Mouse (Mus musculus): ENCODE results near the gene Wdr59. TPM values are rescaled to one million over a fixed set of nuclear protein-coding genes. Genes with fewer than 3 reads are reported as not detected.
A peak's percentile ranks its signal among the peaks of the same experiment; 100 is the strongest.

Wdr59 gene
- total RNA-seq, 2 experiments from 2014 or later: 26.6 to 28.3 TPM

GRCm38 (mm10) chr8:111539422-111540076, 17.7 kb upstream of the Wdr59 start:
- DNase-seq (ENCODE audit: low spot score in 2 of 2): peak in 1 of 2 experiments; percentile 26

DNA sequence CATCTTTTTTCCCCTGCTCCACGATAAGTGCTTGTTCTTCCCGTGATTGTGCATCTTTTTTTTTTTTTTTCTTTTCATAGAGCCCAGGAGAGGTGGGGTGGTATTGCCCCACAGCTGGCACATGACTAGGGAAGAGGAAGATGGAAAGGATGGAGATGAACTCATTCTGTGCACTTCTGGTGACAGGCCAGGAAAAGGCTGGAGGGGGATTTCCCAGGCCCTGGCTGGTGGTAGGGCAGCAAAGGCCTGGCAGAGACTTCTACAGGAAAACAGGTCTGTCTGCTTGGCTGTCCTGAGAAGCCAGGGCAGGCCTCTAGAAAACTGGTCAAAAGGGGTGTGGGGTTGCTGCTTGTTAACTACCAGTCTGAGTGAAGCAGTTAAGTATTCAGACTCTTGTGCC, 16.3 kb upstream of the Wdr59 start:
- DNase-seq (ENCODE audit: low spot score in 2 of 2): no peak

DNA sequence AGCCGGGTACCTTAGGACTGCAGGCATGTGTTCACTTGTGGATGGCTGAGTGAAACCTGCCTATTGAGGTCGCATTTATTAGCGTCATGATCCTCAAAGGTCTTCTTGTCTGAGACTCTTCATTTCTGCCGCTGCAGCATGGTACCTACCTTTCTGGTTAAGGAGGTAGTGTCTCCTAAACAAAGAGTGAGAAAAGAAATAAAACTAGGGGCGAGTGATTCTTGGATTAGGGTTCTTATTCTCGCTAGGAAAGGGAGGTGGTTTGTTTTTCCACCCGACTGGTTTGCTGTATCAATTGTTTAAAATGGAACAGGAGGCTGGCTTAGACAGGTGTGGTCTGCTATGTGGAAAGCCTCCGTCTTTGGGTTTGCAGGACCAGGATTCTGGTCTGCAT, 15.9 kb upstream of the Wdr59 start:
- no peak for DNase-seq (ENCODE audit: low spot score in 2 of 2)

GRCm38 (mm10) chr8:111536978-111537764, 15.3 kb upstream of the Wdr59 start:
- DNase-seq (ENCODE audit: low spot score in 2 of 2): peak in 1 of 2 experiments; percentile 45

DNA sequence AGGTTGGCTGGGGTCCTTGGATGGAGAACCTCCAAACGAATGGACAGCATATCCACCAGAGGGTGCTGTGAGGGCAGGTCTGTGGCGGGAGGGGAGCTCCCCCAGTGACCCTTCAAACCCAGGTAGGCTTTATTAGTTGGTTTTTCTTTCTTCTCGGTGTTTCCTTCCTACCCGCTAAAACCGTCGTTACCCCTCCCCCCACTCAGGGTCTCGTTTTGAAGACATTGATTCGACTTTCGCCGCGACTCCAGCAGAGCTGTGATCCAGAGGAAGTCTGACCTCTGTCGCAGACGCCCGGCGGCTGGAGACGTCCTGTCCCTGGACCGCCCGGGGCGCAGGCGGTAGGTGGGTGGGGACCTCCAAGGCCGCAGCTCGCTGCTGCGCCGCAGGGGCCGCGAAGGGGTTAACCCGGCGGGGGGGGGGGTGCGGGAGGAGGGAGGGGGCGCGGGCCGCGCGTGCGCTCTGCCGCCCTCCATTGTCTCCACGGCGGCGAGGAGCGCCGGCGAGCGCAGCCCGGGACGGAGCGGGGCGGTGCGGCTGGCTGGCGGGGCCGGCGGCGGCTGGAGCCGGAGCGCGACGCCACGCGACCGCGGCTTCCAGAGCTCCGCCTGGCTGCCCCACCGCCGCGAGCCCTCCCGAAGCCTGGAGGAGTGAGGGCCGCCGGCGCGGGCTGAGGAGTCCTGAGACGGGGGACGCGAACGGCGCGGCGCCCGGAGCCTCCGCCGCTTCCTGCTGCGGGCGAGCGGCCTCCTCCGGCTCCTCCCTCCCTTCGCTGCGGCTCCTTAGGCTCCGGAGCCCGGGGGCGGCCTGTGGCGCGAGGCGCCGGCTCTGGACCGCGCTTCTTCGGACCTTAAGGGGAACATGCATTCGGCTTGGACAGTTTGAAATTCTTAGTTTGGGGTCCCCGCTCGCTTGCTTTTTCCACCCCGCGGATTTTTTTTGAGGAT, 14.4 kb upstream of the Wdr59 start, which contains the start of gene Znrf1:
Znrf1 (plus strand) TSS at position 67 of the 947 bp plus-strand sequence.
- peak; percentile 68 to 71 for DNase-seq (ENCODE audit: low spot score in 2 of 2)

DNA sequence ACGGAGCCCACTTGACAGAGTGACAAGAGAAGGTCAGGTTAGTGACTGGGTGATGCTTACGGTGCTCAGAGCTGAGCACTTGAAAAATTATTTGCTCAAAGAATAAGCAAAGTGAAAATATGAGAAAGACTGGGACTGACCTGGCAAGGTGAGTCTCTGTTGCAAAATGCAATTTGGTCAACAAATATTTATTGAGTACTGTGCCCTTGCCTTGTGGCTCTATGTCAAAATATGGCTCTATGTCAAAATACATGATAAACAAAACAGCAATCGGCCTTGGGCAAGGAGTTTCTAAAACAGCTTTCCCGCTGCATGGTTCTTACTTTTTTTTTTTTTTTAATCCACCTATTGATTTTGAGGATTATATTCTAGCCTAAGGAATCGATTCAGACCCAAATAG, 13.6 kb upstream of the Wdr59 start:
- DNase-seq (ENCODE audit: low spot score in 2 of 2): no peak

- no peak for DNase-seq (ENCODE audit: low spot score in 2 of 2)
Measured at GRCm38 (mm10) chr8:111533503-111533902, 11.6 kb upstream of the Wdr59 start.

DNA sequence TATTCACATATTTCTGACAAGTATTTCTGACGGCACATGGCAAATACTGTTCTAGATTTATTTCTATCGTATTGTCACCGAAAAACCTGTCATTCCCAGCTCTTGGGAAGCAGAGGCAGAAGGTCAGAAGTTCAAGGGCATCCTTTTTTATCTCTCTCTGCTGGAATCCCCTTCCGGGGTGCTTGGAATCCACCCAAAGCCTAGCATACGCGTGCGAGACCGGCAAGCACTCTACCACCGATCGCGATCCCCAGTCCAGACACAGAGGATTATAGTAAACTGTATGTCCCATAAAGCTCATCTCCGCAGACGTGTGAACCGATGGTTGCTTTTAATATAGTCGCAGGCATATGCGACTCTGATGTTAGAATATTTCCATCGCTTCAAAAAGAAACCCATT, 9.7 kb upstream of the Wdr59 start:
- no peak for DNase-seq (ENCODE audit: low spot score in 2 of 2)

- DNase-seq (ENCODE audit: low spot score in 2 of 2): no peak
Measured at GRCm38 (mm10) chr8:111531191-111531590, 9.3 kb upstream of the Wdr59 start.

DNA sequence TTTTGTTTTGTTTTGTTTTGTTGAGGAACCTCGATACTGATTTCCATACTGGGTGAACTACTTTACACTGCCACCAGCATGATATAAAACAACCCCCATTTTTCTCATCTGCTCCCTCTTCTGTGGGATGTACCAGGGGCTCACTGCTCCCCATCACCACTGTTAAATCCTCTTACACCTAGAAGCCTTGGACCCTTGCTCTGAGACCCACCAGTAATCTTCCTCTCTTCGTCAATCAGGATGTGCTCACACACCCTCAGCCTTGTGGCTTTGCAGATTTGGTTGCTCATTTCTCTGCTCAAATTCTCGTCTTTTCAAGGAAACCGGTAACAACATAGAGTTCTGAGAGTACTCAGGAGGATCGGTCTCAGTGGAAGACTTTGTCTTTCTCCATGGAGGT, 6.2 kb upstream of the Wdr59 start:
- no peak for DNase-seq (ENCODE audit: low spot score in 2 of 2)

DNA sequence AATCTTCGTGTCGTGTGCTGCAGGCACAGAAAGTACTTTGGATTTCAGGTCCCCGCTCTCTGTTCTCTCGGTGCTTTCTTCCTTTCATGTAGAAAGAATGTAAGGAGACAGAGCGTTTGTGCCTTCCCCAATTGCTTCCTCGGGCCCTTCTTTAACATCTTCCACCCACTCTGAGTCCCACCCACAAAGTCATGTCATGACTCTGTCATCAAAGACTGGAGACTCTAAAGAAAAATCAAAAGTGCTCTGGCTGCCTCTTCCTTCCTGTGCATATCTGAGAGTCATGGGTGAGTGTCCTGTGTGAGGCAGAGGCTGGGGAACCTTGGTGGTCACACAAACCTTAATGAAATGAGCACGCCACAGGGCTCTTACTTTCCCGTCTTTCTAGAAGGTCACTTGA, 5.3 kb upstream of the Wdr59 start:
- DNase-seq (ENCODE audit: low spot score in 2 of 2): no peak

- no peak for DNase-seq (ENCODE audit: low spot score in 2 of 2)
Measured at GRCm38 (mm10) chr8:111526403-111527024, 4.6 kb upstream of the Wdr59 start.

- no peak for DNase-seq (ENCODE audit: low spot score in 2 of 2)
Measured at GRCm38 (mm10) chr8:111517466-111517865, 4.4 kb downstream of the Wdr59 start.

DNA sequence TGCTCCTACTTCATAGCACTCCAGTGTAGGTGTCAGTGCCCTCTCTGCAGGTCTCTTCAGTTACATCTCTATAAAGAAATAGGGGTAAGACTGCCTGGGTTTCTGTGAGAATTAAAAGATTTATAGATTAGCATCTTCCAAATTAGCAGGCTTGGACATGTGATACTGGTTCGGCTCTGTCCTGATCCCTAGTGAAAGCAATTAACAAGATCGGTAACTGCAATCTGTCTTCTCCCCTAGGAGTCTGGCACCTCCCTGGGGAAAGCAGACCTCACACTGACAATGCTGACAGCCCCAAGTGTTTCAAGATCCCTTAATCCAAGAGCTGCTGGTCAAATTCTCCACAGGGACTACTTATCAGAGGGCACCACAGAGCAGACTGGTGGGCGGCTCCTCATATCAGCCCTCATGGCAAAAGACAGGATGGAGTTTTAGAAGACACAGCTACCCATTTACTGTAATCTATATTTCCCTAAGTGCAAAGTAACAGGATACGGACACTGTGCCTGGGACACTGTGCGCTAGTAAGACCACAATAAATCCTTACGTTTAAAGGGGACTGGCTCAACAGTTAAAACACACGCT, 5.3 kb downstream of the Wdr59 start:
- no peak for DNase-seq (ENCODE audit: low spot score in 2 of 2)

GRCm38 (mm10) chr8:111513446-111513845, 8.4 kb downstream of the Wdr59 start:
- DNase-seq (ENCODE audit: low spot score in 2 of 2): no peak

GRCm38 (mm10) chr8:111512941-111513340, 9.0 kb downstream of the Wdr59 start:
- no peak for DNase-seq (ENCODE audit: low spot score in 2 of 2)

- DNase-seq (ENCODE audit: low spot score in 2 of 2): no peak
Measured at GRCm38 (mm10) chr8:111510401-111510800, 11.5 kb downstream of the Wdr59 start.

DNA sequence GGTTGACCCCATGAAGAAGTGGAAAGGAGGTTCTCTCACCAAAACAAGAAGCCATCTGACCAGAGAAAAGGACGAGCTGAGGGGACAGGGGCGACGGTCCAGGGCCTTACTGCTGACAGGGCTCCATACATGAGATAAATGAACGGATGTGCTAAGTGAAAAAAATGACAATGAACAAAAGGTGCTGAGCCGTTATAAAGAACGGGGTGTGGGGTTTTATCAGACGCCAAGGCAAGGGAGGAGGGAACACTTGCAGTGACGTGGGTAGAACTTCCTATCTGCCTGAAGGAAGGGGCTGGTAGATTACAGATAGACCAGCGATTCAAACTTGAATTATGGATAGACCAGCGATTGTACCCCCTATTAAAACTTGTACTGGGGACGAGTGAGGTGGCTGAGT, 12.6 kb downstream of the Wdr59 start:
- DNase-seq (ENCODE audit: low spot score in 2 of 2): no peak

- no peak for DNase-seq (ENCODE audit: low spot score in 2 of 2)
Measured at GRCm38 (mm10) chr8:111508566-111508965, 13.3 kb downstream of the Wdr59 start.

DNA sequence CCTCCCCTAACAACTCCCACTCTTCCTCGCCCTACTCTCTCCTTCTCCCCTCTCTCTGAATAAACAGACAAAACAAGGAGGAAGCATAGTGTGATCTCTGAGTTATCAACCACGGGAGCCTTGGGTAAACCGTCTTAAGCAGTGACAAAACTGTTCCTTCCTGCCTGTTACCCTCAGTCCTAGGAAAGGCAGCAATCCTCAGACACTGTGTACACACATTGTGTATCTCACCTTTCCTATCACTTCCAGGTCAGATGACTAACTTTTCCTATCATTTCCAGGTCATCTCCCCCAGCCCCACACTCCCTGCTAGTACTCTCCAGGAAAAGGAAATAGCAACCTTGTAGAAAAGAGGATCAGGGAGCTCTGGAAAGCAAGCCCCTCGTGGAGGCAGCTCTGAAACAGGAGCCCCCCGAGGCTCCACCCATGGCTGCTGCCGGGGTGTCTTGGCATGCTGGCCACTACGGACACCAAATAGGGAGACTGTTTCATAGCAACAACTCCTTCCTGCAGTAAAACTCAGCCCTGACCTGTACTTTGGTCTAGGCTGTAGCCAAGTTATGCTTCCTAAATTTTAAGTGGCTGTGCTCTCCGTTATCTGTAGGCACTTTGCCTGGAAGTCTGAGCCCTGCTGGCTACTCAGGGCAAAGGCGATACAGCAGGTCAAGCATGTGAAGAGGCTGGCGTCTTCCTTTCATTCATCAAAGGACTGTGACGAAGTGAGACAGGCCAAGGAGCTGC, 20.0 kb downstream of the Wdr59 start:
- no peak for DNase-seq (ENCODE audit: low spot score in 2 of 2)
